Mouse (Mus musculus): ENCODE data around the gene Tmem116. TPM values are rescaled to one million over a fixed set of nuclear protein-coding genes. Genes with fewer than 3 reads are reported as not detected.
"Not testable (repeated sequence)": the region's sequence is repeated elsewhere in the genome, so short reads cannot be mapped to it uniquely, and the experiment has no call there.

Tmem116 gene
- polyA plus RNA-seq, 1 experiment = 3.7 TPM

DNA sequence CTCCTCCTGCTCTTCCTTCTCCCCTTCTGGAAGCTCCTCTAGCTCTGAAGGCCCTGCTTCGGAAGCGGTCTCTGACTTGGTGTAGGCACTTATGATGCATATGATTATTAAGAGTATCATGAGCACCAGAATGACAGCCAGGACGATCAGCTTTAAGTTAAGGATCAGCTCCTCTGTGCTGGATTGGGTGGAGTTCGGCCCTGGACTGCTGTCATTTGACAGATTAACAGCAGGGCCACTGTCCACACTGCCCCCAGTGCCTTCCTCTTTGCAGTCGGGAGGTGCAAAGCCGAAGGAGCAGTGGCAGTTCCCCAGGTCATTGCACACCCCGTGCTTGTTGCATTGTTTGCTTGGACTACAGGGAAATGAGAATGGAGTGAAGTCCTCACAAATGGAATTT is 49.0 kb downstream of the Tmem116 start:
- Histone ChIP-seq H3K4me3 (ENCODE audit: insufficient read depth, low read depth, low read length) (no peak overlapping the region), H3K27ac (replicated peaks; ENCODE audit: low read depth, low read length) (no peak overlapping the region), H3K4me1 (ENCODE audit: control insufficient read depth, insufficient read depth, insufficient read length, low read length) (no peaks in the 10 kb centered on the region)

- H3K27ac ChIP-seq (replicated peaks; ENCODE audit: low read depth, low read length); H3K4me3 ChIP-seq (ENCODE audit: insufficient read depth, low read depth, low read length); H3K4me1 ChIP-seq (ENCODE audit: control insufficient read depth, insufficient read depth, insufficient read length, low read length): not testable (repeated sequence)
Observed at GRCm38 (mm10) chr5:121501424-121501996, 49.8 kb downstream of the Tmem116 start.

- no peak within 1 kb of the TSS for H3K4me3 ChIP-seq (ENCODE audit: insufficient read depth, low read depth, low read length)
- no peaks in the 10 kb centered on the region for H3K4me1 ChIP-seq (ENCODE audit: control insufficient read depth, insufficient read depth, insufficient read length, low read length)
- no peak within 1 kb of the TSS for H3K27ac ChIP-seq (replicated peaks; ENCODE audit: low read depth, low read length)
Observed at GRCm38 (mm10) chr5:121503231-121503630, 51.5 kb downstream of the Tmem116 start, which contains the start of gene Adam1b. Gene Adam1b, minus strand, starts transcription at chr5:121503435.

GRCm38 (mm10) chr5:121506846-121507245 is 55.2 kb downstream of the Tmem116 start:
- Histone ChIP-seq H3K27ac (replicated peaks; ENCODE audit: low read depth, low read length) (no peak overlapping the region), H3K4me3 (ENCODE audit: insufficient read depth, low read depth, low read length) (no peak overlapping the region), H3K4me1 (ENCODE audit: control insufficient read depth, insufficient read depth, insufficient read length, low read length) (no peaks in the 10 kb centered on the region)

GRCm38 (mm10) chr5:121510009-121510408 is 58.3 kb downstream of the Tmem116 start:
- no peak overlapping the region for H3K4me3 ChIP-seq (ENCODE audit: insufficient read depth, low read depth, low read length)
- H3K4me1 ChIP-seq (ENCODE audit: control insufficient read depth, insufficient read depth, insufficient read length, low read length) = no peaks in the 10 kb centered on the region
- no peak overlapping the region for H3K27ac ChIP-seq (replicated peaks; ENCODE audit: low read depth, low read length)

- H3K27ac ChIP-seq (replicated peaks; ENCODE audit: low read depth, low read length) = no peak overlapping the region
- no peaks in the 10 kb centered on the region for H3K4me1 ChIP-seq (ENCODE audit: control insufficient read depth, insufficient read depth, insufficient read length, low read length)
- H3K4me3 ChIP-seq (ENCODE audit: insufficient read depth, low read depth, low read length) = no peak overlapping the region
Observed at GRCm38 (mm10) chr5:121518983-121519382, 67.3 kb downstream of the Tmem116 start.

- H3K4me1 ChIP-seq (ENCODE audit: control insufficient read depth, insufficient read depth, insufficient read length, low read length); H3K27ac ChIP-seq (replicated peaks; ENCODE audit: low read depth, low read length); H3K4me3 ChIP-seq (ENCODE audit: insufficient read depth, low read depth, low read length): not testable (repeated sequence)
Observed at GRCm38 (mm10) chr5:121519758-121520157, 68.1 kb downstream of the Tmem116 start.

DNA sequence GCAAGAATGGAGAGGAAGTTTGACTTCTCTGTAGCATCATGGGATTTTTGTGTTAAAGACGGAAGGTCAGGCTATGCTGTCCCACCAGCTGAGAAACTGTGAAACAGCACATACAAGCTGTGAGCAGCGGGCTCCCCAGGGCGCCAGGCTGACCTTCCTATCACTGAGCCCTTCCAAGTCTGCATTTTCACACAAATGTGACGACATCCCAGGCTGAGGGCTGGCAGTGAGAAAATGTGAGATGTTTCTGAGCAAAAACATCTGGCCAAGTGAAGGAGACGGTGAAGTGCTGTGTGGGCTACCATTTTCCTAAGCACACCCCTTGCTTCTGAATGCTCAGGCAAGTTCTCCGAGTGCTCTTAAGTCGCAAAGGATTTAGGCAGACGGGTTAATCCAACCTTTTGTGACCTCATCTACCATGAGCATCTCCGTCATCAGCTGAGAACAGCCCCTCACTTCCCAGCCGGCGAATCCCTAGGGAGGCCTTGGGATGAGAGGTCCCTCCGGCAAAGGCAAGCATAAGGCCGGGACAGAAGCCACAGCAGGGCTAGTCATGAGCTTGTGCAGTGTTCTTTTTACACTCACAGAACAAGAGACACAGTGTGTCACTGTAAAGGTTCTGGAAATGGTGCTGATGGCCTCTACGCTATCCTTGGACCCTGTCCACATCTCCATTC is 74.2 kb downstream of the Tmem116 start:
- Histone ChIP-seq H3K4me1 (ENCODE audit: control insufficient read depth, insufficient read depth, insufficient read length, low read length) (no peaks in the 10 kb centered on the region), H3K27ac (replicated peaks; ENCODE audit: low read depth, low read length) (no peak overlapping the region), H3K4me3 (ENCODE audit: insufficient read depth, low read depth, low read length) (no peak overlapping the region)

DNA sequence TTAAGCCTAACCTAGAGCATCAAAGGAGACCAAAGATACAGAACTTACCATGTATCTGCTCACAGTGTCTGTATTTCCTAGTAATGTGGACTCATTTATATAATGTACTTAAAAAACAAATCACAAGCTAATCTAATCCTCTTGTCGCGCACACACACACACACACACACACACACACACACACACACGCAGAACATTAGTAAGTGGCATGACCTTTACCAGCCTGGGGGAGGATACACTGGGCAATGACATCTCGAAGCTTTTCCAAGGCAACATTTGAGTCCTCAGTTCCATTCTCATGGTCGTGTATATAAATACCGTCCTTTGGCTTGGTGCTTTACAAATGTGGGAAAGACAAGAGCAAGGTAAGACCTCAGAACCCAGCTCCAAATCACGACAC is 74.8 kb downstream of the Tmem116 start:
- Histone ChIP-seq H3K4me1 (ENCODE audit: control insufficient read depth, insufficient read depth, insufficient read length, low read length) (no peaks in the 10 kb centered on the region), H3K27ac (replicated peaks; ENCODE audit: low read depth, low read length) (no peak overlapping the region), H3K4me3 (ENCODE audit: insufficient read depth, low read depth, low read length) (no peak overlapping the region)

DNA sequence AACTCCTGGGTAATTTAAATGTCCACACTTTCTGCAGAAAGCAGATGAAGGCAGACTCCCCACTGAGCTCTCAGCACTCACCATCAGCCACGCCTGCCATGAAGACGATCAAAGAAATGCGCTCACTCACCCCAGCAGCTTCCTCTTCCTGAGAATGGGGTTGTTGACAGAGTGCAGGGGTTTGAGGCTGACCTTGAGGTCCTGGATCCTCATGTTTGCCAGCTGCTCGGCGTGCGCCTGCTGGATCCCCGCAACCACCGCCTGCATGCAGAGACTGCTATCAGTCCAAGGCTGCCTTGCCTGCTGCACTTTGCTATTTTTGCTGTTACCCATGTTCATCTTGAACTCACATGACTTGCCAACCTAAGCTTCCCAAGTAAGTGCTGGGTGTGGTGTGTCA is 75.3 kb downstream of the Tmem116 start:
- no peak overlapping the region for H3K4me3 ChIP-seq (ENCODE audit: insufficient read depth, low read depth, low read length)
- H3K27ac ChIP-seq (replicated peaks; ENCODE audit: low read depth, low read length) = no peak overlapping the region

DNA sequence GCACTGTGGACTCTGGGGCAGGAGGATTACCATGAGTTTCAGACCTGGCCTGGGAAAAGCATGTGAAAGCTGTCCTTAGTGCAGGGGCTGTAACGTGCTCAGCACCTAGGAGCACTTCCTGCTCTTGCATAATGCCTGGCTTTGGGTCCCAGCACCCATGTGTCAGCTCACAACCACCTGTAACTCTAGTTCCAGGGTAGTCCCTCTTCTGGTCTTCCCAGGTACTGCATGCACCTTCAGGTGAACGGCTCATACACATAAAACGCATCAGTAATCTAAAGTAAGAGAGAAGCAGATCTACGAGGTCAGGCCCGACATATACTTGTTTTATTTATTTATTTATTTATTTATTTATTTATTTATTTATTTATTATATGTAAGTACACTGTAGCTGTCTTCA is 82.8 kb downstream of the Tmem116 start:
- no peaks in the 10 kb centered on the region for H3K4me1 ChIP-seq (ENCODE audit: control insufficient read depth, insufficient read depth, insufficient read length, low read length)
- no peak overlapping the region for H3K4me3 ChIP-seq (ENCODE audit: insufficient read depth, low read depth, low read length)
- no peak overlapping the region for H3K27ac ChIP-seq (replicated peaks; ENCODE audit: low read depth, low read length)

More for the DNA sequence above, 75.3 kb downstream of the Tmem116 start:
- H3K4me1 ChIP-seq (ENCODE audit: control insufficient read depth, insufficient read depth, insufficient read length, low read length) = no peaks in the 10 kb centered on the region

DNA sequence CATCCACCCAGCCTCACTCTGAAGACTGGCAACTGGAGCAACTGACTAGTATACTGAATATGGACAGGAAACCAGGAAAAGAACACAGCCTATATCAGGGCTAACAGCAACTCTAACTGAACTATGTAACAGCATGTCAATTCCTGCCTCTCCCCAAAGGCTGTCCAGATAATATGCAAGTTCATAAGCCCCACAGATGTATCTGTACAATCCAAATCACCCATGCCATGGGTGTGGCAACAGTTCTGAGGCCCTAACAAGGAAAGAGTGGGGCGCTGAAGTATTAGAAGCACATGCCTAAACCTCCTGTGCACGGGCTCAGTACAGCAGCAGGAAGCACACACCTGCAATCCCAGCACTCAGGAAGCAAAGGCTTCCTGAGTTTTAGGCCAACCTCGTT is 83.4 kb downstream of the Tmem116 start:
- no peaks in the 10 kb centered on the region for H3K4me1 ChIP-seq (ENCODE audit: control insufficient read depth, insufficient read depth, insufficient read length, low read length)
- H3K4me3 ChIP-seq (ENCODE audit: insufficient read depth, low read depth, low read length) = no peak overlapping the region

GRCm38 (mm10) chr5:121536921-121537555 is 85.3 kb downstream of the Tmem116 start:
- H3K4me3 ChIP-seq (ENCODE audit: insufficient read depth, low read depth, low read length) = no peak overlapping the region
- H3K27ac ChIP-seq (replicated peaks; ENCODE audit: low read depth, low read length) = no peak overlapping the region

More for the DNA sequence above, 83.4 kb downstream of the Tmem116 start:
- no peak overlapping the region for H3K27ac ChIP-seq (replicated peaks; ENCODE audit: low read depth, low read length)

DNA sequence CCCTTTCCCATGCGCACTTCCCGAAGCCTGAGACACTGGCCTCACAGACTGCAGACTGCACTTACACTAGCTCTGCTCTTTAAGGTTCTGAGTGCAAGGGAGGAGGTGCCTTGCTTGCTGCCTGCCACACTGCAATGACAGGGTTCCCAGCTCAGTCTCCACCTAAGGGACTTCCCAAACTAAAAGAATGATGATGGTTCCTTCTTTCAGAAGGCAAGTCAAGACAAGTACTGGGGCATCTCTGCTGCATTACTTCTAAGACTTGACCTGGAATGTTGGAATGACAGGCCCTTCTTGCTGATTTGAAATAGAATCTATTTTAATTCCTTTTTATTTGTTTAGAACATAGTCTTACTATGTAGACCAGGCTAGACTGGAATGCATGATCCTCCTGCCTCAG is 85.9 kb downstream of the Tmem116 start:
- Histone ChIP-seq H3K4me3 (ENCODE audit: insufficient read depth, low read depth, low read length) (no peak overlapping the region), H3K27ac (replicated peaks; ENCODE audit: low read depth, low read length) (no peak overlapping the region), H3K4me1 (ENCODE audit: control insufficient read depth, insufficient read depth, insufficient read length, low read length) (peaks cover 1% of the 10 kb centered on the region; the same call in 1 of the 2 replicates)

More at GRCm38 (mm10) chr5:121536921-121537555, 85.3 kb downstream of the Tmem116 start:
- H3K4me1 ChIP-seq (ENCODE audit: control insufficient read depth, insufficient read depth, insufficient read length, low read length) = no peaks in the 10 kb centered on the region

- Histone ChIP-seq H3K4me1 (ENCODE audit: control insufficient read depth, insufficient read depth, insufficient read length, low read length) (peaks cover 11% of the 10 kb centered on the region), H3K4me3 (ENCODE audit: insufficient read depth, low read depth, low read length) (no peak overlapping the region), H3K27ac (replicated peaks; ENCODE audit: low read depth, low read length) (no peak overlapping the region)
Observed at GRCm38 (mm10) chr5:121540066-121540465, 88.4 kb downstream of the Tmem116 start.

- Histone ChIP-seq H3K4me3 (ENCODE audit: insufficient read depth, low read depth, low read length) (no peak overlapping the region), H3K27ac (replicated peaks; ENCODE audit: low read depth, low read length) (no peak overlapping the region)
Observed at GRCm38 (mm10) chr5:121541235-121541634, 89.5 kb downstream of the Tmem116 start.

More at GRCm38 (mm10) chr5:121541235-121541634, 89.5 kb downstream of the Tmem116 start:
- peaks cover 11% of the 10 kb centered on the region for H3K4me1 ChIP-seq (ENCODE audit: control insufficient read depth, insufficient read depth, insufficient read length, low read length)

Measured in brown adipose tissue, adult 24 weeks (tissue).